Mouse (Mus musculus) B cell, adult 67 days (primary cell): Measurements from ENCODE around the gene Mllt11. TPM values are rescaled to one million over a fixed set of nuclear protein-coding genes. Genes with fewer than 3 reads are reported as not detected.

Experiments used
- total RNA-seq, 2 experiments: library from RNA; stranded (reverse); gene quantifications; 4 replicates each; pipeline ENCODE4 v1.2.4; 2023

Mllt11 gene
- total RNA-seq = 1 to 10 TPM; 8.9 to 9.2 TPM

GRCm38 (mm10) chr3:95231298-95232221, at the start of gene Mllt11:
Mllt11 (minus strand) TSS chr3:95232171.

DNA sequence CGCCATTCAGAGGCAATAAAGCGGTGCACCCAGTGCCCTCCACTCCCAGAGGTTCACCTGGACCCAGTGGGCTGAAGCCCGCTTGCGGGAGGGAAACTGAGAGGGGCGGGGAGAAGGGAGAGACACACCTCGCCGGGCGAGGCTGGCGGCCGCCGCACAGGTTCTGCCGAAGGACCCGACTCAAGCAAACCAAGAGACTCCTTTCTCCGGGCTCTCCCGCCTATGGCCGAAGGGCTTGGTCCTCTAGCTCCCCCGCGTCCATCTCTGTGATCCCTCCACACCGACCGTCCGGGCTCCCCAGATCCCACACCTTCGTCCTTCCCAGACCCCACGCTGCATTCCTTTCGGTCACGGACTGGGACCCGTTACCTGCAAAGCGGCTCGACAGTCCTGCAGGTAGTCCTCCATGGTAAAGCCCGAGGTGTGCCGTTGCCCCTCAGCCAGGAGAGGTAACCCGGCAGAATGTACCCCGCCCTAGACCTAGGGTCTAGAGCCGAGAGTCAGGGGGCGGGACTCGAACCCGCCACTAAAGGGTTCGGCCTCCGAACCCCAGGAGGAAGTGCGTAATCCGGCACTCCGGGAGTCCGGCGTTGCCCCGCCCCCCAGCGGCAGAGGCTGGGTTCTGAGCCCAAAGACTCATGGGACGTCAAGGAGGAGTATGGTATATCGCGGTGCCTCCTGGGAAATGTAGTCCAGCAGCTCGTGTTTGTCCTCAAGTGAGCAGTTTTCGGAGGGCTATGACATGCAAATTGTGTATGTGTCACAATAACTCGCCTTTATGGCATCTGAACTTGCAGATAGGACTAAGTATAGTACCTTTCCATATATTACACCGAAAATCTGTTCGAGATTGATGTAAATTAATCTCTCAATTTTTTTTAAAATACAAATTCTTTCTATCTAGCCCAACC, 49.5 kb upstream of the Mllt11 start, which contains the start of the genes Mindy1 and Prune1:
Mindy1 (plus strand) TSS at position 130 of the 911 bp plus-strand sequence.
Prune1 (minus strand) TSS at position 861 of the 911 bp plus-strand sequence.

GRCm38 (mm10) chr3:95250783-95251424, 18.9 kb upstream of the Mllt11 start, which contains the start of gene Bnipl:
Bnipl (minus strand) TSS chr3:95251193.

DNA sequence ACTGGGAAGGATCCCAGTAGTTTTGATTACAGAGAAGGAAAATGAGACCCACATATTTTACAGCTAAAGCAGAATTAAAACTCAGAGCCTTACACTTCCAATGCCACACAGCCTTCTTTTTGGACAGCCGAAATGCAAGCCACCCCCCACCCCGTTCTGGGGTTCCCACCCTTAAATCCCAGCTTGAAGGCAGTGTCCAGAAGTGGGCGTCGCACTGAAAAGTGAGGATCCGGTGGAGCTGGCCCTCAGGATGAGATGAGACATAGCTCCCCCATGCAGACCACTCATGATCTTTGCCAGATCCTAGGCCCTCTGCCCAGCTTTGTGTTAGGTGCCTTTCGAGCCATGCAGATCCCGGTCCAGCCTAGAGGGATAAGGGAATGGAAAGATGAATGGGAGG, 9.5 kb upstream of the Mllt11 start, which contains the start of gene Gm128:
Gm128 (minus strand) TSS at position 101 of the 400 bp plus-strand sequence.

DNA sequence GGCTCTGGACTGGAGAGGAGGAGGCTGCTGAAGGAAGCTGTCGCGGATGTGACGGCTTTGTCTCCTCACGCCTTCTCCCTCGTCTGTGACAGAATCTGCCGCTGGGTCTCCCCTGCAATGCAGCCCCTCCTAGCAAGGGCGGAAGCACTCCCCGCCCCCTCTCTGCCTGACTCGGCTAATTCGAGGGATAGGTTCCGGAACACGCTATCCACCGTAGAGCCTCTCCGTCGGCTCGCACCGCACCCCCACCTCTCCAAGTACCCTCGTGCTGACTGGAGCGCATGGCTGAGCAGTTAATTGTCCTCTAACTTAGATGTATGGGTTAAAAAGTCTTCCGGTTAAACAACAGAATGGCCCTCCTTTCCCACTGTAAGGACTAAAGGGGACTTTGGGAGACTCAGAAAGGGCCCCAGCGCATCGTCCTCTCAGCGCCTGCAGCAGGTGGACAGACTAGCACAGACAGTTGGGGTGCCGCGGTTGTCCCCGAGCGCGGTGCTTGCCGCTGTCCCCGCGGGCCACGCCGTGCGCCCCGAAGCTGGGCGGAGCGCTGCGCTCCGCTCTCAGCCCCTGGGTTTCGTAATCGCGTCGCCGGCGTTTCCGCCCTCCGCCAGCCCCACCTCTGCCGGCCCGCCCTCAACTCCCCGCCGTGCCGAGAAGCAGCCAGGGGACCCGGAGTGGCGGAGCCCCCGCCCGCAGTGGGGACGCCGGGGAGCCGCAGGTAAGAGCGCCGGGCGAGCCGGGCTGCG, 3.6 kb downstream of the Mllt11 start, which contains the start of gene Cdc42se1:
Cdc42se1 (plus strand) TSS at position 585 of the 746 bp plus-strand sequence.

DNA sequence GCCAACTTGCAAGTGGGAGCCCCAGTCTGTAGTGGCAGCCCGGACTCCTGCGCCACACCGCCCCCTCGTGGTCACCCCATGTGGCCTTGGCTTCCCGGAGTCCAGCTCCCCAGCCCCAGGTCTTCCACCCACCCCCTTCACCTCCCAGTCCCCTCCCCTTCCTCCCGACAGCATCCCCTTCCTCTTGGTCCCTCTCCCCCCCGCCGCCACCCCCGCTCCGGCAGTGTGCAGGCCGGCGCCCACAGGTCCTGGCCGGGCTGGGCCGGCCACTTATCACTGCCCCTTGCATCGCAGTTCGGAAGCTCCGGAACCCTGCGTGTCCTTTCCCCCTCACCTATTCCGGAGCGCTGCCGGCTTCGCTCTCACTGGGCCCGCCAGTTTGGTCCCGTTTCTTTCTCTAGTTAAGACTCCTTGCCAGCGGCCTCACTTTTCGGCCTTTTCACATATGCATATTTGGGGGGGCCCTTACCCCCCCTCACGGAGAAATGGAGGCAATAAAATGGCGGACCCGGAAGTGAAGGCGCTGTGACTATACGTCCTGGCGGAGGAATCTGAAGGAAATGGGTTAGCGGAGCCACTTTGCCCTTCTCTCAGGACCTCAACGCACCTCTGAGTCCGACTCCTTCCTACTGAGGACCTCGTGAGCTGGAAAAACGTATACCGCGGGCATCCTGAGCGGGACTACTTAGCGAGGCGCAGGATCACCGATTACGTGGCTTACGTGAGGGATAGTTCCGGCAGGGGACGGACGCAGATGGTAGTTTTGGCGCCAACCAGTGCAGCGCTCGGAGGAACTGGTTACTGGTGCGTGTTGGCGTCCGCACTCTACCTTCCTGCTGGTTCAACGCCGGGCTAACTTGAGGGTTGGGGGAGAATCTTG, 14.5 kb downstream of the Mllt11 start, which contains the start of gene Gabpb2:
Gabpb2 (minus strand) TSS at position 662 of the 880 bp plus-strand sequence.

Other genes starting within 250 kb of the Mllt11 start
- 10 to 100 TPM; 59.3 to 65.1 TPM for gene Zfp687, start 216.7 kb downstream of the Mllt11 start, total RNA-seq
- gene Psmd4, start 189.6 kb downstream of the Mllt11 start, total RNA-seq = 100 to 1,000 TPM; 116 to 124 TPM
- 10 to 100 TPM; 38.6 to 42.9 TPM for gene Pip5k1a, start 125.2 kb downstream of the Mllt11 start, total RNA-seq
- gene Vps72, start 121.1 kb downstream of the Mllt11 start, total RNA-seq = 10 to 100 TPM; 65.6 to 66.7 TPM
- 1 to 10 TPM; 1.4 to 2.9 TPM for gene Tmod4, start 107.7 kb downstream of the Mllt11 start, total RNA-seq
- gene Scnm1, start 98.2 kb downstream of the Mllt11 start, total RNA-seq = 10 to 100 TPM; 78.0 to 81.5 TPM
- 10 to 100 TPM in 1 of 2 experiments, 1 to 10 TPM in 1; 9.6 to 10.1 TPM for gene Lysmd1, start 98.1 kb downstream of the Mllt11 start, total RNA-seq
- gene Tnfaip8l2, start 89.8 kb downstream of the Mllt11 start, total RNA-seq = 10 to 100 TPM; 45.4 to 56.4 TPM
- 1 to 10 TPM in 1 of 2 experiments, under 1 TPM in 1; 0.41 to 1.2 TPM for gene Sema6c, start 71.7 kb downstream of the Mllt11 start, total RNA-seq
- gene Gabpb2, start 14.3 kb downstream of the Mllt11 start, total RNA-seq = 10 to 100 TPM; 89.1 to 90.6 TPM
- gene Cdc42se1, start 3.4 kb downstream of the Mllt11 start, total RNA-seq = 100 to 1,000 TPM; 225 to 246 TPM
- under 1 TPM in 1 of 2 experiments, not detected in 1; 0.70 TPM for gene Gm128, start 9.4 kb upstream of the Mllt11 start, total RNA-seq
- not detected for gene Bnipl, start 19.0 kb upstream of the Mllt11 start, total RNA-seq
- gene Mindy1, start 49.2 kb upstream of the Mllt11 start, total RNA-seq = 10 to 100 TPM; 38.4 to 39.0 TPM
- 10 to 100 TPM; 14.6 to 16.5 TPM for gene Prune1, start 49.9 kb upstream of the Mllt11 start, total RNA-seq
- gene Anxa9, start 75.0 kb upstream of the Mllt11 start, total RNA-seq = 1 to 10 TPM; 1.2 to 2.8 TPM
- gene Cers2, start 82.6 kb upstream of the Mllt11 start, total RNA-seq = 100 to 1,000 TPM; 139 to 152 TPM
- gene Setdb1, start 125.0 kb upstream of the Mllt11 start, total RNA-seq = 10 to 100 TPM; 39.0 to 43.5 TPM
- not detected for gene 4930558C23Rik, start 170.7 kb upstream of the Mllt11 start, total RNA-seq
- gene Arnt, start 202.2 kb upstream of the Mllt11 start, total RNA-seq = 10 to 100 TPM; 78.1 to 80.1 TPM